Mouse (Mus musculus): ENCODE results near the gene Xylt1. TPM values are rescaled to one million over a fixed set of nuclear protein-coding genes. Genes with fewer than 3 reads are reported as not detected.

Gene Xylt1
- polyA plus RNA-seq, 1 experiment from 2014 or later, result 0.73 TPM

- Histone ChIP-seq H3K27ac (ENCODE audit: low read depth, low read length) (no peak overlapping the region), H3K4me1 (replicated peaks; ENCODE audit: control insufficient read depth, insufficient read depth, low read length) (no peaks in the 10 kb centered on the region), H3K9ac (ENCODE audit: low read depth, low read length) (no peak overlapping the region), H3K9me3 (ENCODE audit: control insufficient read depth, low read length) (no peaks in the 10 kb centered on the region), H3K4me2 (no peak overlapping the region), H3K27me3 (replicated peaks; ENCODE audit: control insufficient read depth, insufficient read depth, low read length) (no peaks in the 10 kb centered on the region), H3K36me3 (ENCODE audit: control insufficient read depth, insufficient read depth, low read length) (no peaks in the 10 kb centered on the region), H3K4me3 (ENCODE audit: low read depth, low read length) (no peak overlapping the region)
- DNase-seq (ENCODE audit: low spot score) (no peak), ATAC-seq (replicated peaks; ENCODE audit: low FRiP score) (no peak)
- 37% methylated on average over 2 of the region's 2 CpGs for WGBS
These were observed 93.5 kb downstream of the Xylt1 start for GRCm38 (mm10) chr7:117474302-117474701.

DNA sequence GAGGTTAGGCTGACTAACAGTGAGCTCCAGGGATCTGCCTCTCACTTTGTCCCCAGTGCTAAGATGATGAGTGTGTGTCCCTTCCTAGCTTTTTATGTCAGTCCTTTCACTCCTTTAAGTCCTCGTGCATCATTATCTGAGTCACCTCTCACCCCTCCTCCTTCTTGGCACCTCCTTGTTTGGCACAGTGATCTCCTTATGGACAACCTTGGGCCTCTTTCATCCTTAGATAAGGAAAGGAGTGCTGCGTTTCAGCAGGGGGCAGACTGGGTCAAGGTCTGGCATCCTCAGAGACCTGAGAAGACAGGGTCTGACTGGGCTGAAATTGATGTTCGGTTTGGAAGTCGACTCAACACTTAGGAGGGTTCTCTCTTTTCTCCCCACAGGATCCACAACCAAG is 94.3 kb downstream of the Xylt1 start:
- no peaks in the 10 kb centered on the region for H3K9me3 ChIP-seq (ENCODE audit: control insufficient read depth, low read length)
- no peak for ATAC-seq (replicated peaks; ENCODE audit: low FRiP score)
- no peaks in the 10 kb centered on the region for H3K36me3 ChIP-seq (ENCODE audit: control insufficient read depth, insufficient read depth, low read length)
- no peak overlapping the region for H3K9ac ChIP-seq (ENCODE audit: low read depth, low read length)
- no peak for DNase-seq (ENCODE audit: low spot score)
- no peak overlapping the region for H3K27ac ChIP-seq (ENCODE audit: low read depth, low read length)
- no peaks in the 10 kb centered on the region for H3K27me3 ChIP-seq (replicated peaks; ENCODE audit: control insufficient read depth, insufficient read depth, low read length)
- no peak overlapping the region for H3K4me2 ChIP-seq
- no peaks in the 10 kb centered on the region for H3K4me1 ChIP-seq (replicated peaks; ENCODE audit: control insufficient read depth, insufficient read depth, low read length)
- WGBS, result 51% methylated on average over 4 of the region's 4 CpGs
- no peak overlapping the region for H3K4me3 ChIP-seq (ENCODE audit: low read depth, low read length)

GRCm38 (mm10) chr7:117478937-117479336 is 98.2 kb downstream of the Xylt1 start:
- WGBS, result 50% methylated on average over 1 of the region's 1 CpGs
- no peak overlapping the region for H3K4me3 ChIP-seq (ENCODE audit: low read depth, low read length)
- H3K36me3 ChIP-seq (ENCODE audit: control insufficient read depth, insufficient read depth, low read length), result no peaks in the 10 kb centered on the region
- no peaks in the 10 kb centered on the region for H3K27me3 ChIP-seq (replicated peaks; ENCODE audit: control insufficient read depth, insufficient read depth, low read length)
- no peaks in the 10 kb centered on the region for H3K9me3 ChIP-seq (ENCODE audit: control insufficient read depth, low read length)
- ATAC-seq (replicated peaks; ENCODE audit: low FRiP score) (no peak), DNase-seq (ENCODE audit: low spot score) (no peak)
- H3K4me1 ChIP-seq (replicated peaks; ENCODE audit: control insufficient read depth, insufficient read depth, low read length), result no peaks in the 10 kb centered on the region
- no peak overlapping the region for H3K27ac ChIP-seq (ENCODE audit: low read depth, low read length)
- no peak overlapping the region for H3K4me2 ChIP-seq
- H3K9ac ChIP-seq (ENCODE audit: low read depth, low read length), result no peak overlapping the region

- Histone ChIP-seq H3K4me3 (ENCODE audit: low read depth, low read length) (no peak overlapping the region), H3K4me2 (no peak overlapping the region), H3K36me3 (ENCODE audit: control insufficient read depth, insufficient read depth, low read length) (no peaks in the 10 kb centered on the region), H3K27ac (ENCODE audit: low read depth, low read length) (no peak overlapping the region), H3K9me3 (ENCODE audit: control insufficient read depth, low read length) (no peaks in the 10 kb centered on the region), H3K9ac (ENCODE audit: low read depth, low read length) (no peak overlapping the region), H3K4me1 (replicated peaks; ENCODE audit: control insufficient read depth, insufficient read depth, low read length) (no peaks in the 10 kb centered on the region), H3K27me3 (replicated peaks; ENCODE audit: control insufficient read depth, insufficient read depth, low read length) (no peaks in the 10 kb centered on the region)
- ATAC-seq (replicated peaks; ENCODE audit: low FRiP score) (no peak), DNase-seq (ENCODE audit: low spot score) (no peak)
- 85% methylated on average over 5 of the region's 5 CpGs for WGBS
These were observed 100.1 kb downstream of the Xylt1 start for GRCm38 (mm10) chr7:117480831-117481230.

DNA sequence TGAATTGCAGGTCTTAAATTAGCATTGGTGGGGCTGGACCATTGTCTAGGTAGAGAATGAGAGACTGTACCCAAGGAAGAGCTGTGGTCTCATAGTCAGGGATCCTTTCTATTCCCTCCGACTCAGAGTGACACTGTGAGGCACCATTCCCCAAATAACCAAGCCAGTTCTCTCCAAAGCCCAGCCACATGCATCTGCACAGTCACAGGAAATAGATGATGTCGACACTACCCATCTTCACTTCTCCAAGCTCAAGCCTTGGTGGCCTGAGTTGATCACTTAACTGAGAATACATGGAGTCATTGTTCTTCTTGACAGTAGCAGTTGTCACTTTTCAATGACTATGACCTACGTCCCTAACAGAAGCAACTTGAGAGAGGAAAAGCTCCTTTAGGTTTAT is 100.6 kb downstream of the Xylt1 start:
- no peak overlapping the region for H3K9ac ChIP-seq (ENCODE audit: low read depth, low read length)
- no peaks in the 10 kb centered on the region for H3K9me3 ChIP-seq (ENCODE audit: control insufficient read depth, low read length)
- H3K27me3 ChIP-seq (replicated peaks; ENCODE audit: control insufficient read depth, insufficient read depth, low read length), result no peaks in the 10 kb centered on the region
- no peak for ATAC-seq (replicated peaks; ENCODE audit: low FRiP score)
- WGBS, result 66% methylated on average over 3 of the region's 3 CpGs
- no peak for DNase-seq (ENCODE audit: low spot score)
- H3K4me3 ChIP-seq (ENCODE audit: low read depth, low read length), result no peak overlapping the region
- no peaks in the 10 kb centered on the region for H3K36me3 ChIP-seq (ENCODE audit: control insufficient read depth, insufficient read depth, low read length)
- no peak overlapping the region for H3K27ac ChIP-seq (ENCODE audit: low read depth, low read length)
- no peak overlapping the region for H3K4me2 ChIP-seq
- H3K4me1 ChIP-seq (replicated peaks; ENCODE audit: control insufficient read depth, insufficient read depth, low read length), result no peaks in the 10 kb centered on the region

DNA sequence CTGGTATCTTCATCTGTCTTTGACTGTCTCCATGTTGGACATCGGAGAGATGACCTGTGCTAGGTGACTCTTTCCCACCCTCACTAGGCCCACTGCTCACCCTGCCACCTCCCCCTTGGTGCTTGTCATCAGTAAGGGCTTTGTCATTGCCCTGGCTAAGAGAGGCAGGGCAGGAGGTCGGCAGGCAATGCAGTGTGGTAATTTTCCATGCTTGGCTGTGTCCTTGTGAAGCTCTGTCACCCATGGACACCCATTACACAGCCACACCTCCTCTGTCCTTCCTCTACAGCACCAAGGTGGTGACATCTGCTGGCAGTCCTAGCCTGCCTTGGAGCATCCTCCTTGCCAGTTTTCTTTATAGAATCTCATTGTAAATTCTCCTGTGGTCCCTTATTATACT is 101.9 kb downstream of the Xylt1 start:
- 75% methylated on average over 2 of the region's 2 CpGs for WGBS
- no peaks in the 10 kb centered on the region for H3K27me3 ChIP-seq (replicated peaks; ENCODE audit: control insufficient read depth, insufficient read depth, low read length)
- DNase-seq (ENCODE audit: low spot score), result no peak
- H3K4me1 ChIP-seq (replicated peaks; ENCODE audit: control insufficient read depth, insufficient read depth, low read length), result no peaks in the 10 kb centered on the region
- H3K9ac ChIP-seq (ENCODE audit: low read depth, low read length), result no peak overlapping the region
- H3K36me3 ChIP-seq (ENCODE audit: control insufficient read depth, insufficient read depth, low read length), result no peaks in the 10 kb centered on the region
- H3K9me3 ChIP-seq (ENCODE audit: control insufficient read depth, low read length), result no peaks in the 10 kb centered on the region
- H3K27ac ChIP-seq (ENCODE audit: low read depth, low read length), result no peak overlapping the region
- no peak overlapping the region for H3K4me2 ChIP-seq
- no peak overlapping the region for H3K4me3 ChIP-seq (ENCODE audit: low read depth, low read length)
- no peak for ATAC-seq (replicated peaks; ENCODE audit: low FRiP score)

DNA sequence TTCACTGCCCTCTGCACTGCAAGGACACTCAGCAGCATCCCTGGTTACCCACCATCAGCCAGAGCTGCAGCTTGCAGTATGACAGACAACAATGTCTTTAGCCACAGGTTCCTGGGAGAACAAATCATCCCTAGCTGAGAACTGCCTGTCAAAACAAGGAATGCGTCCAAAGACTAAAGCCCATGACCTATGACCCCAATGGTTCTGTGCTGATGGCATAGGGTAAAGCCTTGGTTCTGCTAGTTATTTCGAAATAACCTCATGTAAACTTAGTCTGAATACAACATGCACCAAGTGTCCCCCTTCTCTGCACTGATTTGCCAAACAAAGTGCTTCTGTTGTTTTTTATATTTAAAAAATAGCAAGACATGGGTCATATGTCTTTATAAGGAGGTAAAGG is 103.8 kb downstream of the Xylt1 start:
- H3K36me3 ChIP-seq (ENCODE audit: control insufficient read depth, insufficient read depth, low read length), result no peaks in the 10 kb centered on the region
- H3K27me3 ChIP-seq (replicated peaks; ENCODE audit: control insufficient read depth, insufficient read depth, low read length), result no peaks in the 10 kb centered on the region
- H3K27ac ChIP-seq (ENCODE audit: low read depth, low read length), result no peak overlapping the region
- no peak overlapping the region for H3K4me3 ChIP-seq (ENCODE audit: low read depth, low read length)
- no peaks in the 10 kb centered on the region for H3K9me3 ChIP-seq (ENCODE audit: control insufficient read depth, low read length)
- H3K9ac ChIP-seq (ENCODE audit: low read depth, low read length), result no peak overlapping the region
- ATAC-seq (replicated peaks; ENCODE audit: low FRiP score) (no peak), DNase-seq (ENCODE audit: low spot score) (no peak)
- 59% methylated on average over 2 of the region's 2 CpGs for WGBS
- H3K4me2 ChIP-seq, result no peak overlapping the region
- H3K4me1 ChIP-seq (replicated peaks; ENCODE audit: control insufficient read depth, insufficient read depth, low read length), result no peaks in the 10 kb centered on the region

DNA sequence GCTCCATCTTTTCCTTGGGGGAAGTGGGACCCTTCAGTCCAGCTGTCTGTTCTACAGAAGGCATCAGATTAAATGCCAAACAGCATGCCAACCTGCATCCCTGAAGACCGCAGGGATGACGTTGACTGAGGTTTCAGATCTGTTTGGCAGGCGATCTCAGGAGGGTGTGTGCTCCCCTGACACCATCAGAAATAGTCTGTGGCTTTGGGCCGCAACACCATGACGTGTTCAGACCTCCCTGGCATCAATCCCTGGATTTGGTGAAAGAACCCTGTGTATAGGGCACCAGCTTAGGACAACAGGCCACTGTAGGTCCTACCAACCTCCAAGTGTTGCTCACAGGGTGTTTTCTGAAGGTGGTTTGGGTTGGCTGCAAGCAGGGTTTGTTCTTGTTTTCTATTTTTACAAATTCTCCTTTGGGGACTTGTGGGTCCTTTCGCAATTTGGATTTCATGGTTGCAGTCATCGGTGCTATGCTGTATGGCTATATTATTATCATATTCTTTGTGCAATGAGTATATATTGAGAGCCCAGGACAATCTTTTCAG is 104.3 kb downstream of the Xylt1 start:
- Histone ChIP-seq H3K4me3 (ENCODE audit: low read depth, low read length) (no peak overlapping the region), H3K4me1 (replicated peaks; ENCODE audit: control insufficient read depth, insufficient read depth, low read length) (no peaks in the 10 kb centered on the region), H3K9ac (ENCODE audit: low read depth, low read length) (no peak overlapping the region), H3K36me3 (ENCODE audit: control insufficient read depth, insufficient read depth, low read length) (no peaks in the 10 kb centered on the region), H3K27ac (ENCODE audit: low read depth, low read length) (no peak overlapping the region), H3K27me3 (replicated peaks; ENCODE audit: control insufficient read depth, insufficient read depth, low read length) (no peaks in the 10 kb centered on the region), H3K4me2 (no peak overlapping the region), H3K9me3 (ENCODE audit: control insufficient read depth, low read length) (no peaks in the 10 kb centered on the region)
- DNase-seq (ENCODE audit: low spot score) (no peak), ATAC-seq (replicated peaks; ENCODE audit: low FRiP score) (no peak)
- 87% methylated on average over 7 of the region's 7 CpGs for WGBS

DNA sequence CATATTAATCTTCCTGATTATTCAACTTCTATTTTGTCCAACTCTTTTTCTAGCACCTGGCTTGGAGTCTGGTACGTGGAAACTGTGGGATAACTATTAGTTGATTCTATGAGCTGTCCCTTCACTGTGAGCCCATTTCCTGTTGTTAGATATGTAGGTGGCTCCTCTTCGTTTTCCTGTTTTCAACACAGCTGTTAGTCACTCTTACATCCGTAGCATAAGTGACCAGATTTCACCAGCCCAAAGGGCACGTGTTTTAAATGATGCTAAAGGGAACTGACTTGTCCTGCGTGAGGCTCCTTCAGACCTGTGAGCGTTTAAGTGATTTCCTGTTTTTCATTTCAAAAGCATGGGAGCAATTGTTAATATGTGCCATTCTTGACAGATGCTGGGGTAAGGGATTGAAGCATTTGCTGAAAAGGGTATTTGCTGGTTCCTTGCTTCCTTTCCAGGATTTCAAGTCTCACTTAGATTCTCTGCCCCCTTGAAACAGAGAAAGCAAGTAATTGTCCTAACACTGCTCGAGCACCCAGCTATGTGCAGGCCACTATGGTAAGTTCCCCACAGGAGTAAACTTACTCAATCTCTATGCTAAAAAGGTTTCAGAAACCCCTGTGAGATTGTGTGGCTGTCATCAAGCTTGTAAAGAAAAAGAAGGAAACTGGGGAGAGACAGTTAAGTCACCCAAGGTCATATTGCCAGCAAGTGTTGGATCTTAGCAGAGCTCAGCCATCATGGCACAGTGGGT is 105.8 kb downstream of the Xylt1 start:
- DNase-seq (ENCODE audit: low spot score) (no peak), ATAC-seq (replicated peaks; ENCODE audit: low FRiP score) (no peak)
- Histone ChIP-seq H3K4me1 (replicated peaks; ENCODE audit: control insufficient read depth, insufficient read depth, low read length) (no peaks in the 10 kb centered on the region), H3K4me3 (ENCODE audit: low read depth, low read length) (no peak overlapping the region), H3K27me3 (replicated peaks; ENCODE audit: control insufficient read depth, insufficient read depth, low read length) (no peaks in the 10 kb centered on the region), H3K9me3 (ENCODE audit: control insufficient read depth, low read length) (no peaks in the 10 kb centered on the region), H3K4me2 (no peak overlapping the region), H3K27ac (ENCODE audit: low read depth, low read length) (no peak overlapping the region), H3K9ac (ENCODE audit: low read depth, low read length) (no peak overlapping the region), H3K36me3 (ENCODE audit: control insufficient read depth, insufficient read depth, low read length) (no peaks in the 10 kb centered on the region)
- 66% methylated on average over 7 of the region's 7 CpGs for WGBS

All from liver, embryonic 11.5 days (tissue).